Mouse (Mus musculus): ENCODE measurements around the gene Urb1.
A peak's percentile ranks its signal among the peaks of the same experiment; 100 is the strongest.

DNA sequence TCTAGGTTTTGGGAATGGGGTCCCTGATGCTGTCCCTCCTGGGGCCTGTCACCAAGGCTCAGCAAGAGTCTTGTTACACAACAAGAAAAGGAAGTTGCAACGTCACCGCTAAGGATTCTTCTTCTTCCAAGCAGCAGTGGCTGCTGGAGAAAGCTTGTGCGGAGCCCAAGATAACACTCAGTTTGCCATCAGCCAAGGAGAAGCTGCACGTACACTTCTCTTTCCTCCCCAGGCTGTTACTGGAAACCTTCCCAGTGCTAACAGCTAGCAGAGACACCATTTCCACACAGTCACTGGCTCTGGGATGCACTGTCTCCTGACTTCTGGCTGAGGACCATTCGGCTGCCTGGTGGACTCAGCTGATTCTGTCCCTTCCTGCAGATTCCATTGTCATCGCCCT lies 63.1 kb downstream of the Urb1 start:
- TF ChIP-seq POLR2A (IDR thresholded peaks at IDR 0.05; ENCODE audit: insufficient read depth, low read depth, low read length): peak; percentile 38; the same call in 1 of the 2 replicates
- no peak for TF ChIP-seq CTCF (IDR thresholded peaks at IDR 0.05)
